Mouse (Mus musculus) layer of hippocampus, adult 18-20 months (tissue): ENCODE measurements around the gene Stat5a. TPM values are rescaled to one million over a fixed set of nuclear protein-coding genes. Genes with fewer than 3 reads are reported as not detected.

Experiments used
- DNase-seq, 2 experiments: peaks; one replicate each; pipeline ENCODE4 v3.0.0; 2022; ENCODE audit warnings: low spot score in 2 of 2
- total RNA-seq, 2 experiments: library from RNA; stranded (reverse); gene quantifications; 2 replicates each; pipeline ENCODE4 v1.2.3; 2021

Stat5a gene
- total RNA-seq, 2 experiments from 2014 or later: 1.1 to 1.8 TPM

DNA sequence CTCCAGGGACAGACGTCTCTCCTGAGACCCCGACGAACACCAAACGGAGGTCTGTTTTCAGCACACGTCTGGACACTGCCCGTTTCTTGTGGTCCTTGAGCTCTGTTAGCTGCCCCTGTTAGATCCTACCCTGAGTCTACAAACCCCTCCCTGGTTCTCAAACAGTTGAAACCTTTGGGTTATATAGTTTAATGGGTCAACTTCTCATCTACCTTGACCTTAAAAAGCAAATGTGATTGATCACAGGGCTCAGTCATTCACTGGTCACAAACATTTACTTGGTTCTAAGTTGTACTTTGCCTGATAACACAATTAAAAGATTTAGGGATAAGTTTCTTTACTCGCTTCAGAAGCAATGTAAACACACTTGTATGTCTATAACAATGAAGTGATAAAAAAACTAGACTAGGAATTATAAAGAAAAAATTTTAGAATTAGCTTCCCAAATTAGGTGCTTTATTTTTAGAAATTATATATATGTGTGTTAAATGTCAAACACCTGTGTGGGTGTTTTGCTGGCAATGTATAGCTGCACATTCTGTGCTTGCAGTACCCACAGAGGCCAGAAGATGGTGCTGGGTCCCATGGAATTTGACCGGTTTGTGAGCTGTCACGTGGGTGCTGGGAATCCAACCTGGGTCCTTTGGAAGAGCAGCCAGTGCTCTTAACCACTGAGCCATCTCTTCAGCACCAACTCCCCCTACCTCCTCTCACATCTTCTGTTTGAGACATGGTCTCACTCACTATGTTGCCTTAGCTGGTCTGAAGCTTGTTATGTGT lies 22.0 kb upstream of the Stat5a start:
- DNase-seq: no peak

DNA sequence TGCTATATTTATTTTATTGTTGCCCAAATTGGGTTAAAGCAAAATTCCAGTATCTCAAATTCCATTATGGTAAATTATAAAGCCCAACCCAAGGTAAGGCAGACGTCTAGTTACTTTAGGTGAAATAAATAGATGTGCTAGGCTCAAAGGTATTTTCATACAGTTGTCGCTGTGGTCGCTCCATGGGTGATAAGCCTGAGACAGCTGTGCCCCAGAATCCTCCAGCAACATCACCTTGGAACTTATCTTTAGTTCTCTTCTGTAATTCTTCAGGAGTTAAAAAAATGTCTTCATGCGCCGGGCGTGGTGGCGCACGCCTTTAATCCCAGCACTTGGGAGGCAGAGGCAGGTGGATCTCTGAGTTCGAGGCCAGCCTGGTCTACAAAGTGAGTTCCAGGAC lies 20.3 kb upstream of the Stat5a start:
- no peak for DNase-seq

DNA sequence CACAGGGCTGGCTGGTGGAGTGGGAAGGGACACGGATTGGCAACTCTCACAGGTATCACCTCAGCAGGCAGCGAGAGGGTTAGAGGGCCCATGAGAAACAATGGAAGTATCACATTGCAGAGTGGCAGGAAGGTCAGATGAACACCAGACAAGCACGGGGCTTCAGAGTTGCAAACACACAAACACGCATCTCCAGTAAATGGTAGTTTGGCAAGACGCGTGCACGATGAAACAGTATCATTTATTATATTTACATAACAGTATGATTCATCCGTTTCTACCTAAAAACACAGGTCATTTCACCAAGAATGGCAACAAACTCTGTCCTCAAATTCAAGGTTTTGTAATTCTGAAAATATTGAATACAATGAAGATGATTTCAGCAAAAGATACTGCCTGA lies 19.6 kb upstream of the Stat5a start:
- no peak for DNase-seq

DNA sequence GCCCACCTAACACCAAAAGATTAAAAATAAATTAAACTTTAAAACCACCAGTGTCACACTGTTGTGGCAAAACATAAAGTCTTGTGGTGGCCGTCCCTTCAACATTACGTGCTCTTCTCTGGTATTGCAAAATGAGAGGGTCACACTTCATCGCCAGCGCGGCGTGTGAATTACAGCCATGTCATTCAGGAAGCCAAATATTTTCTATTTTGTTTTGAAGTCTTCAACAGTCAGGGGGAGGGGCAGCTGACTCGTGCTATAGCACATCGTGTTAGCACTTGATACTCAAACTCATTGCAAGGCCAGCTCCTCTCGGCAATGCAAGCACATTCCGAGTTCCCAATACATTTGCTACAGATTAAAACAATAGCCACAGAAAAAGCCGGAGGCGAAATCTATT lies 18.3 kb upstream of the Stat5a start:
- no peak for DNase-seq

DNA sequence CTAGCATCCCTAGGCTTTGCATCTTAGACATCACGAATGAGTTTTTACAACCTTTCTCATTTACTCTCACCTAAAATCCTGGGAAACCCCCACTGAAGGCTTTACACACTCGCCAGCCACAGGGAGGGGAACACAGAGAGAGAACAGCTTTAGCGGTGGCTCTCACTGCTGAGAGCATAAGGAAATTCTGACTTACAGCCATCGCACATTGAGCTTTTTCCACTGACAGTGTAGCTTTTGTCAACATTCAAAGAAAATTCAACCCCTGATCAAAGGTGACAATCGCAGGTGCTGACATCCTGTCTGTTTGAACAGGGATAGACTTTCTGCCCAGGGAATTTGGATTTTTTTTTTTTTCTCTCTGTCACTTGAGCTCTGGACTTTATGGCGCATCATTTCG lies 17.1 kb upstream of the Stat5a start:
- DNase-seq: no peak

DNA sequence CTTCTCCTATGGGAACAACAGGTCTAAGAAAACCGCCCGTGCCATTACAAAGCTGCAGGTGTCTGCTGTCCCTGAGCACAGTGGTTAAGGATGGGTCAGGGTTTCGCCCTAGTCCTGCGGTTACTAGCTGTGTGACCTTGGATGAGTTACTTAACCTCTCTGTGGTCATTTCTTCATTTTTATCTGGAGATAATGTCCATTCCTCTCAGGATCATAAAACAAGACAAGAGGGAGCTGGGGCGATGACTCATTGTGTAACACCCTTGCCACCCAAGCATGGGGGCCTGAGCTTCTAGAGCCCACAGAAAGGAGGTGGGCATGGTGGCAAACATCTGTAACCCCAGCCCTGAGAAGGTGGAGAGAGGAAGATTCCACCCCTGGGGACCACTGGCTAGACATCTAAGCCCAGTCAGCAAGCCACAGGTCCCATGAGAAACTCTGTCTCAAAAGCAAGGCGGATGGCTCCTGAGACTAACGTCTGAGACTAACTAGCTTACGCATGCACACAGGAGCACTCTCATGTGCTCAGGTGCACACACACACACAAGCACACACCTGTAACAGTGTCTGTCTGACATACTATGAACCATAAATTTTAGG lies 16.0 kb upstream of the Stat5a start:
- DNase-seq: no peak

DNA sequence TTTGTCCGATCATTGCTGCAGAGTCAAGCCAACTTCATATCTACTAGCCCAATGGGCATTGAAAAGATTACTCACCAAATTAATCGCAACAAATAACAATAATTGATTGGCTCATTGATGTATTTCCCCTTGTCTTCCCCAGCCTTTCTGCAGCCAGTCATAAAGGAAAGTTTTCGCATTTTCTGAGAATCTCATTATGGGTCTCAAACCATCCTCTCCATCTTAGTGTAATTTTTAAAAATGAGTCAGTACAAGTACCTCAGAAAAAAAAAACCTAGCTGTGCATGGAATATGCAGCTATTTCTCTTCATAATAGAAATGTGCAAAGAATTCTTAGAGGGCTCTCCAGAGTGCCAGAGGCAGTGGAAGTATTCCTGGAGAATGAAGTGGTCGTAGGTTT lies 15.0 kb upstream of the Stat5a start:
- no peak for DNase-seq

DNA sequence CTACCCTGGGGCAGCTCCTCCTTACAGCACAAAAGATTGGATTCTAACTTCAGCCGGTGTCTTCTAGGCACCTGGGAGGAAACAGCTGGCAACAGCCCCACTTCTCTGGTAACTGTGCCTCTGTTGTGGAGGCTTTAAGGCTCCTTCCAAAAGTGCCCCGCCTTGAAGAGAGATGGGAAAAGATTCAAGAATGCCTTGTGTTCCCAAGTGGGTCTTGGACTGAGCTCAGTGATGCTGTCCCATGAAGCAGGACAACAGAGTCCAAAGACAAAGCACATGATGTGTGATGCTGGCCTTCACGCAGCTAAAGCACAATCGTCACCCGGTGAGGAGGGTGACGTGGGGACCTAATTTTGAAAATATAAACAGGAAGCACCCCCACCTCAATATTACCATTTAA lies 13.4 kb upstream of the Stat5a start:
- DNase-seq: no peak

DNA sequence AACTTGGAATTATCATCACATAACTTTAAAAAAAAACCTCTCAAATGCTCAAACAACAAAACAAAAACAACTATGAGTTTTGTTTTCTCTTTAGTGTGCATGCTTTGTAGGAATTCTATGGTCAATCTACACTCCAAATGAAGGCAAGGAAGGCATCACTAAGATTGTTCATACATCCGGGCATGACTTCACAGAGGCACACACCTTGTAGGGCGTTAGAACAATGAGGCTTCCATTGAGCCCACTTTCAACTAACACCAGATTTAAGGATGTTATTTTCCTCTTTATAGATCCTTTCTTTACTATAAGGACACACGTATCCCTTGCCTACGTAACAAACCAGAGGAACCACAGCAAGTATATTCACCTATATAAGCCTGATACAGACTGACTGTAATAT lies 11.6 kb upstream of the Stat5a start:
- no peak for DNase-seq

DNA sequence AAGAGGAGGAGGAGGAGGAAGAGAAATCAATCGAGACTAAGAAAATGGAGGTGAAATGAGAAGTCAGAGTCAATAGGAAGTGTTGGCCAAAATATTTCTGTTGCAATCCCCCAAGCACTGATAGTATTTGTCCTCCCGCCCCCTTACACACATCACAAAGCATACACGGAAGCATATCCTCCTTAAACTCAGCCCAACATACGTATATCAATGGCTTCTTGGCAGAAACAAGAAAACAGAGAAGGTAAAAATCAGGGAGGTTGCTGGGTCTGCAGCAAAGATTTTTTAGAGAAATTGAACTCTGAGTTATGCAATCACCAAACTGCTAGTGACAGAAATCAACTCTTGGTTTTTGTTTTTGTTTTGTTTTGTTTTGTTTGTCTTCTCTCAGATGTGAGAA lies 11.1 kb upstream of the Stat5a start:
- DNase-seq: no peak

DNA sequence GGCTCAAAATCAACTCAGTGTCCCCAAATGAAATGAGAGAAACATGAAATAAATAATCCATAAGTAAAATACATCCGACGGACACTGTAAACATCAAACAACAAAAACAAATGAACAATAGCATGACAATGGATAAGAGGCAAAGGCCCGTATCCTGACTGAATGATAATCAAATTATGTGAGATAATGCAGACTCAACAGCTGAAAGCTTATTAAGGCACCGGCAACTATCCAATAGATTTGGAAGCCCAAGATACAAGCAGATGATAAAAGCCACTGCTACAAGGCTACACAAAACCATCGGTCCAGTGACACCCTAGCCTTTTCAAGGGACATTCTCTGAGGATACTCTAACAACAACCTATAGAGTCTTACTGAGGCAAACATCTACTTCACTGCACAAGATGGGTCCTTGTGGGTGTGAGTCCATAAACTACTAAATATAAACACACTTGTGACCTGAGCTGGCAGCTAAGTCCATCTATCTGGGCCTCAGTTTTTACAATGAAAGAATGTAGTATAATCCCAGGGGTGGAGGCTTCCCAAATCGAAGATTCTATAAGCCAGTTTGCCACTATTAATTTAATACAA lies 10.3 kb upstream of the Stat5a start:
- DNase-seq: no peak

DNA sequence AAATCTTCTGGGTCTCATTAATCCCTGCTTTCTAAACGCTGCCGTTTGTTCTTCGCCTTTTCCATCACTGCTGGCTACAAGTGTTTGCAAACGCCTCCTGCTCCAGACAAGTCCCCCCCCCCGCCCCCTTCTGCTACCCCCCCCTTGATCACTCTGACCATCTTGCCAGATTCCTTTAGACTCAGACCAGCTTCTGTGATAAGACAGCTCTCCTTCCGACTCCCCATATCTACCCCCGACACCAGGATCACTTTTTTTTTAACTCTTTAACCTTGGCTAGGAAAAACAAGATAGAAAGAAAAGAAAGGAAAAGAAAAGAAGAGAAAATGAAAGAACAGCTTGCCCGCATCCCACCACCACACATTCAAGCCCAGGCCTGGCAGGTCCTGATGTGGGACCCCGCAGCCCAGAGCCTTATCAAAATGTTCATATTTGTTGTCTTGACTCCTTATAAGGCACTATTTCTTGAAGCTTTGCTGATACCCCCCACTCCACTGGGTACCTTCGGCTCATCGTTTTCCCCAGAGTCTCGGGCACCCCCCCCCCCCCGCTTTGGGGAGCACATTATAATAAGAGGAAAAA lies 9.6 kb upstream of the Stat5a start:
- DNase-seq: no peak

DNA sequence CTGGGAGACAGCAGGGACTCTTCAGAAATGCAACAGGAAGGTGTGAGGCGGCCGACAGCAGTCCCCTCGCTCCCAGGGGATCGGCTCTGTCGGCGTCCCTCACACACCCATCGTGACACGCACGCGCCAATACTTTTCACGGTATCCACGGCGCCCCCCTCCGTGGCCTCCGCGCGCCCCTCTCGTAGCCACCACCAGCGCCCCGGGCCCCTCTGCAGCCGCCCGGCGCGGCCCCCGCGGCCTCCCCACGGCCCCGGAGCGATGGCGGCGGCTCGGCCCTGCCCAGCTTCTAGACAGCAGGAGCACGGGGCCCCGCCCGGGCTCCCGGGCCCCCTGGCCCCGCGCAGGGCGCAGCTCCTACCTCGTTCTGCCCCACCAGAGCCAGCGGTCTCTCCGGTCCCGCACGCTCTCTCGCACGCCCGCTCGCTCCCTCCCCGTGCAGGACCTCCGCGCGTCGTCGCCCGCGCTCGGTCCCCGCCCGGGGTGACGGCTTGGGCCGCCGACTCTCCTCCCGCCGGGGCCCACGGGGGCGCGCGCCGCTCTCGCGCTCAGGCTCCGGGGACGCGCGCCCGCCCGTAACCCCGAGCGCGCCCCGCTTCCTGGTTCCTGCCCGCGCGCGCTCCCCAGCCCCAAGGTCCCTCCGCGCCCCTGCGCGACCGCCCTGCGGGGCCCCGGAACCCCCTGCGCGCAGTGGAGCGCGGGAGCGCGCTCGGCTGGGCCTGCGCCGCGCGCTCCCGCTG lies 8.9 kb upstream of the Stat5a start, which contains the start of gene Stat5b:
Gene Stat5b, minus strand, starts transcription at position 687 of the 740 bp plus-strand sequence.
- peak in 1 of 2 experiments; percentile 37 for DNase-seq

DNA sequence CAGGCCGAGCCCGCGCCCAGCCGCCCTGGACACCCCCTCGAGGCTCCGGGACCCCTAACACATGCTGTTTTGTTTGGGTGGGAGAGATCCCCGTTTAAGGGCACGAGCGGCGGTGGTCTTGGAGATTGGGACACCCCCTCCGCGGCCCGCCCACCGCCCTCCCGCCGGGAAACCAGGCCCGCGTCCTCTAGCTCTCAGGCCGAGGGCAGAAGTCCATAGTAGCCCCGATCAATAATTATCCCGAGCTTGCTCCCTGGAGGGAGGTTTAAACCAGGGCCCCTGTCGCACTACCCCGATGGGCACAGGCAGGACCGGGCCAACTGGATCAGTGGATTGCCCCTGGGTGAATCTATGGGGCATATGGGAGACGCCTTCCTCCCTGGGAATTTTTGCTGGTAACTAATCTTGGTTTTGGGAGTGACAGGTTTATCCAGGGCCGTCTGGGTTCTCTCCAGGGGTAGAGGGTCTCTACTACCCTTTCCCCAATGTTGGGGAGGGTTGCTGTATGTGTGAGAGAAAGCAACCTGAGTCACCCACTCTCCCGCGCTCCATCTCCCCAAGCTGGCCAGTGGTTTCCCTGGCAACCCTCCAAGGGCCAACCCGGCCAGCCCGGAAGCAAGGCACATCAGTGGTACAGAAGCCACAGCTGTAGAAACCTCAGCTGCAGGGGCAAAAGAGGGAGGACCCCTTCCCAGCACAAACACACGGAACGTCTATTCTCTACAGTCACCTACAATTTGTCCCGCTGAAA lies 8.2 kb upstream of the Stat5a start:
- no peak for DNase-seq

DNA sequence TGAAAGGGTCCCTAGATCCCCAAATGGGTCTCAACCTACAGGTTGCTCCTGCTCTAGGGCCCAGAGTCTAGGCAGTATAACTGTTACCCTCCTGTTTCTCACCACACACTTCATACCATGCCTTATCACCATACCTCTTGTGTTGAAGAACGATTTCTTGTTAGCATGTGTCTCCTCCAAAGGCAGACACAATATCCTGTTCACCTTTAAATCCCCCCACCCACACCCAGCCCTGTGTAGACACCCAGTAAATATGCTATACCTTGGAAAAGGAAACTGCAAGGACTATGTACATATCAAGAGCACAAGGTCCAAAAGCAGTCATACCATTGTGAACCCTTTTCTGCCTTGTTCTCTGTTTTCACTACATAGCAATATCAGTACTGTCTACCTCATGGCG lies 7.1 kb upstream of the Stat5a start:
- no peak for DNase-seq

DNA sequence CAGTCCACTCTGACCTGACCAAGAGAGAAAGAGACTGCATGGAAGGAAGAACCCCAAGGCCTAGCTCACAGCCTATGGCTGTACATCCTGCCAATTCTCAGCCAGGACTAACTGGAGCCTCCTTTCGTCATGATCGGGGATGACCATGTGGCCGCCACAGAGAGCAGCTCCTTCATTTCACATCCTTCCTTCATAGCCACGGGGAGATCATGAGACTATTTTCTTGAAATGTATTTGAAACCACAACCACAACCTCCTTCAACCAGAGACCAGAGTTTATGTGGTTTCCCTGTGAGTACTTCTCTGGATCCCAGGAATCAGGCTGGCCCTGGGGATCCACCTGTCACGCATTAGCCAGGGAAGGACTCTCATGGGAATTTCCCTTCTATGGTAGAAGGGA lies 6.1 kb upstream of the Stat5a start:
- DNase-seq: no peak

DNA sequence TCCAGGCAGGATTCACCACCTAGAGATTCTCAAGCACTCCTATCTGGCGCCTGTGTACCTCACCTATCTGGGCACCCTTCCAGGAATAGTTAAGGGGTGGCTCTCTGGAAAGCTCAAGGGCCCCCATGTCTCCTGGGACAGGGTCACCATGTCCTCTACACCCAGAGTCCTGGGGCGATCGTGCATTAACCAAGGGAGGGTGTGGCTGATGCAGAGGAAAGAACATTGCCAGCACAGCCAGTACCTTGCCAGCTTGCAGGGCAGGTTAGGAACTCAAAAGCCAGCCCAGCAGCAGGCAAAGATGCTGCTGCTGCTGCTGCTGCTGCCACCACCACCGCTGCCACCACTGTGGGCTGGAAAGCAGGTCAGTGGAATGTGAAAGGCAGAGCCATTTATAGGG lies 4.9 kb upstream of the Stat5a start:
- no peak for DNase-seq

DNA sequence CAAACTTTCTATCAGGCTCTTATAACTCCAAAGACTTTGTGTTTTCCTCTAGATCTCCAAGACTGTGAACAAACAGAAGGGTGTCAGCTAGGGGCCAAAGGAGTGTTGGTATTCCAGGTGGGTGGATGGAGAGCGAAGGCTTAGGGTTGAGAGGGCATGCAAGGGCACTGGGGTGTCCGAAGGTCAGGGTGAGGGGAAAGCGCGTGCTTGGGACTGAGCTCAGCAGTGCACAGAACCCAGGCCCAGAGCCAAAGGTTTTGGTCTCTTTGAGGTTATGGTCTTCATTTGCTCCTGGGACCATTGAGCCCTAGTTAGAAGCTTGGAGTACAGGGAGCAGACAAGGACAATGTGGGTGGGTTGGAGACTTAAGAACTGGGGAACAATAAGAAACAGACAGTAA lies 4.0 kb upstream of the Stat5a start:
- DNase-seq: no peak

DNA sequence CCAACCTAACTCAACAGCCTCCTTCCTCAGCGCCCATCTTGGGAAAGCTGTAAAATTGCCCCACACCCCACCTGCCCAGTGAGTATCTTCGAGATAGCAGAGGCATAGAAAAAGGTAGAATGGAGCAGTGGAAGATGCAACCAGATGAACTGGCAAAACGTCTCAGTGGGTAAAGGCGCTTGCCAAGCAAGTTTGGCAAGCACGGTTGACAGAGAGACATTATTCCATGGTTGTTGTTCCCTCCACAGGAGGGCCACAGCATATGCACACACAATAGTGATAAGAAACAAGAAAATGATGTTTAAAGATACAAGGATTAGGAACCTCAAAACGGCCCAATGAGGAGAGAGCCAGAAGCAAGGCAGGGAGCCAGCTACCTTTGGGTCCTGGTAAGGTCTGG lies 1.2 kb upstream of the Stat5a start:
- DNase-seq: no peak

DNA sequence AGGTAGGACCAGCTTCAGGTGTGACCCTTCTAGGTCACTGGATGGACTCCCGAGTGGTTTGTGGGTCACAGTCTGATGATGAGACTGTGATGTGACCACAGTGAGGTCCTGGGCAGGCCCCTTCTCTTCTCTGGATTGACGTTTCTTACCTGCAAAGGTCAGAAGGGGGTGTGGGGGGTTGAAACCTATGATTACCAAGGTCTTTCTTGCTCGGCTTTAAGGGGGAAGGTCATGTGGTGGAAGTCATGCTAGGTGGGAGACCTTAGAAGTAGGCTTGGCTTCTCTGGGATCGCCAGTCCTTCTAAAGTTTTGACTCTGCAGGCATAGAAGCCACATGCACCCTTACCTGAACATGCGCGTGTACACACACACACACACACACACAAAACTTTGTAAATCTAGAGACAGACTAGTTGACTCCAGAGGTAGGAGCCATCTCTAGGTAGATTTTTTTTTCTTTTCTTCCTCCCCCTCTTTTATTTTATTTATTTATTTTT lies 476 bp downstream of the Stat5a start:
- DNase-seq: no peak
